Mouse (Mus musculus) gastrocnemius, adult 8-10 months (tissue): ENCODE measurements around the gene Tsn. TPM values are rescaled to one million over a fixed set of nuclear protein-coding genes. Genes with fewer than 3 reads are reported as not detected.

ENCODE experiments used
- DNase-seq, 2 experiments: peaks; one replicate each; pipeline ENCODE4 v3.0.0; 2022; ENCODE audit warnings: low spot score in 2 of 2
- total RNA-seq, 4 experiments: library from RNA; stranded (reverse); gene quantifications; 2 replicates each; pipeline ENCODE4 v1.2.4; 2022

The Tsn gene
- 10 to 100 TPM; 43.8 to 54.3 (median 53.0) TPM for total RNA-seq

DNA sequence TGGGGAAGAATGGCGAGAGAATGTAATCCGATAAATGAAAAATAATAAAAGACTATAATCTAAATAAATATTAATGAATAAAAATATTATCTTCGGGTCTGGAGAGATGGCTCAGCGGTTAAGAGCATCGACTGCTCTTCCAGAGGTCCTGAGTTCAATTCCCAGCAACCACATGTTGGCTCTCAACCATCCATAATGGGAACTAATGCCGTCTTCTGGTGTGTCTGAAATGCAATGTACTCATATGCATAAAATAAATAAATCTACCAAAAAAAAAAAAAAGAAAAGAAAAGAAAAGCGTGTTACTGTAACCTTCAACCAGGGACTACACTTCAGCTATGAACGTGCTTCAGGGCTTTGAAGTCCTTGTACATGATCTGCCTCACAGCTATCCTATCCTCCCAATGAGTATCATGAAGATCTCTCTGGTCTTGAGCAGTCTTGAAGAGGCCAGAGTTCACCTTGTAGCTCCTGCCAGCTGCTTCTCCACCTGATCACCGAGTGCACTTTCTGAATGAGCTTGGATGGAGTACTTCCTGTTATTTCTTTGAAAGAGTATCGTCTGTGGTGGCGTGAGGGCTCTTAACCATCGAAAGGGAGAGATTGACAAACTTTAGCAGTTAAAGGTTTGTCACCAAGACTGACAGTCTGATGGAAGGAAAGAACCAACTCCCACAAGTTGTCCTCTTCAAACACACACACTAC, at the start of gene Tsn:
Gene Tsn (minus strand): TSS at position 118 of the 705 bp plus-strand sequence.
- no peak for DNase-seq

DNA sequence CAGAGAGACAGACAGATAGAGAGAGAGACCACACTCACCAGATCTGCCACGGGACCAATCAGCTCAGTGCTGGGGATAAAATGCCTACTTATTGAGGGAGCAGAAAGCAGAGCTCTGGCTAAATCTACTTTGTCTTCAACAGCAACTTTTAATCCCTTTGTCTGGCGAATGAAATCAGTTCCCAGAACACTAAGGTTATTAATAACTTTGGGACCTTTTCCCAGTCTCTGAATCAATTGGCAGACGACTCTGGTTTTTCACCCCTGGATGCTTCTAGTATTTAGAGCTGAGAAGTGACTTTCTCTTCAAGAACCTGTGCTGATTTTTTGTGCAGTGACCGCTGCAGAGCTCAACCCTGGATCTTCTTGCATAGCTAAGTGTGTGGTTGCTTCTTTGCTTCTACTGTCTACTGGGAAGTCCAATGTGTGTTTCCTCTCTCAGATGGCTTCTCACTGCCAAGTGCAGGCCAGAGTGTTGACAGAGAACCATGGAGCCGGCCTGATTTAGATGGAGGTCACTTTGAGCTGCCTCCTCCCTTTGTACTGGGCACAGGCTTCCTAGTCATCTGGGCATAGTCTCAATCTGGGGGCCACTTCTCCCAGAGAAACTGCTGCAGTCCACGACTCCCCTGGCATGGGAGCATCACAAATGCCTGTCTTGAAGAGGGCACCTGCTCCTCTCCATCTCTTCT, 47.7 kb upstream of the Tsn start:
- DNase-seq: peak in 1 of 2 experiments; percentile 21

DNA sequence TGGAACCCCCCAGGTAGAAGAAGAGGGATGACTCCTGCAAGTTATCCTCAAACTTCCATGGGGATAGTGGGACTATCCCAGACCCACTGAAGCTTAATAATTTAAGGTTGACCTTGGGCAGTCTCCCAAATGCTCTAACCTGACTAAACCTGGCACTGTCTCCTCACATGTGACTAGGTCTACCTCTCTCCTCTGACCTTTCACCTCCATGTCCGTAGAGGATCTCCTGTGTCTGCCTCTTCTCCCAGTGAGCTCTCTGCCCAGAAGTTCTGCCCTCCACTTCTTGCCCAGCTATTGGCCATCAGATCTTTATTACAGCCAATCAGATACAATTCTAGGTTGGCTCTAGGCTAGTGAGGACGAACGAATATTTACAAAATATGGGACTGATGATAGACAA, 38.4 kb upstream of the Tsn start:
- DNase-seq: no peak

DNA sequence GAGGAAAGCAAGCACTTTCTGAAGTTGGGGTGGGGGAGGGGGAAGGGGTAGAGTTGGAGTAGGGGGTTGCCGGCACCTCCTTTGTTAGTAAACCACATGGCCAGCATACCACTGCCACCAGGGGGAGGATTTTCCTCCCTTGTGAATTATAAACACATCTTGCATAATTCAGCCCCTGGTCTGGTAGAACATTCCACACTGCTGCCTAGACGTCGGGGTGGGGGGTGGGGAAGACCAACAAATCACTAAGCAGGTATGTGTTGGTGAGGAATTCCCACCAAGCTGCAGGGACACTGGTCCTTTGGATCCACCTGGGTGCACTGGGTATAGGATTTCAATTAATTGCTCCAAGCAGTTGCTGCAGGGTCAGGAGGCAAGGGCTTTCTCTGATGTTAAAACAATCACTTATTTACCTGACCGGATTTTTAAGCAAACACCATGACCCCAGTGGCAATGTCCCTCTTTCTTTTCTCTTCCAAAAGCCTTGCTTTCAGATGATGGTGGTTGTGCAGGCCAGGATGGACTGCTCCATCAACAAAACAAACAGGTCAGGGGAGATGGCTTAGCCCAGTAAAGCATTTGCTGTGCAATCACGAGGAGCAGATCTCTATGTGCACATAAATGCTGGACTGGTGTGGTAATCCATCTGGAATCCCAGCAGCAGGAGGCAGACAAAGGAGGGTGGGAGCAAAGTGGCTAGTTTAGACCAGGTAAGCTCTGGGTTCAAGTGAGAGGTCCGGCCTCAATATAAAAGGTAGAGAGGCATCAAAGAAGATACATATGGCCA, 32.3 kb upstream of the Tsn start:
- DNase-seq: no peak

DNA sequence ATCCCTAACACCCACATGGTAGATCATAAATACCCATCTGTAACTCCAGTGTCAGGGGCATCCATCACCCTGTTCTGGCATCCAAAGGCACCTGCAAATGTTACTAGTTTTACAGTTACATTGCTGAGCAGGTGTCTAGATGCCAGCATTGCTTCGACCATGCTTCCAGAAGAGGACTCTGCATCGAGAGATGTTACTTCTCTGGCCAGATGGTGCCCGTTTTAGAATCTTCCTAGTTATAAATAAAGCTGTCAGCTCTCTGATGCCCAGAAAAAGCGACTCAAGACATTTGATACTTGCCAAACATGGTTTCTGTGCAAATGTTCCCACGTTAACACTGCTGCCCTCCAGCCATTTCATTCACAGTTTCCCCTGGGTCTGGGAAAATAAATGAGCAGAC, 26.4 kb upstream of the Tsn start:
- DNase-seq: peak in 1 of 2 experiments; percentile 17

DNA sequence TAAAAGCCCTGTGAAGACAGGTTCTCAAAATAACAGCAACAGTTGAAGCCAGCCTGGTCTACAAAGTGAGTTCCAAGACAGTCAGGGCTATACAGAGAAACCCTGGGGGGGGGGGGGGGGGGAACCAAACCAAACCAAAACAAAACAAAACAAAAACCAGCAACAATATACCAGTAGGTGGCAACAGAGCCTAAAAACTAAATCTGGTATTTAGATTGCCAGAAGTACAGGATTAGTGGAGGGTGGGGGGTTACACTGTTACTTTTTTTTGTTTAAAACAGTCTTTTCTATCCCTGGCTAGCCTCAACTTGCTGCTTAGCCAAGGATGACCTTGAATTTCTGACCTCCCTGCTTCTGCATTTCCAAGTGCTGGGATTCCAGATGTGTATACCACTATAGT, 24.3 kb upstream of the Tsn start:
- DNase-seq: no peak

DNA sequence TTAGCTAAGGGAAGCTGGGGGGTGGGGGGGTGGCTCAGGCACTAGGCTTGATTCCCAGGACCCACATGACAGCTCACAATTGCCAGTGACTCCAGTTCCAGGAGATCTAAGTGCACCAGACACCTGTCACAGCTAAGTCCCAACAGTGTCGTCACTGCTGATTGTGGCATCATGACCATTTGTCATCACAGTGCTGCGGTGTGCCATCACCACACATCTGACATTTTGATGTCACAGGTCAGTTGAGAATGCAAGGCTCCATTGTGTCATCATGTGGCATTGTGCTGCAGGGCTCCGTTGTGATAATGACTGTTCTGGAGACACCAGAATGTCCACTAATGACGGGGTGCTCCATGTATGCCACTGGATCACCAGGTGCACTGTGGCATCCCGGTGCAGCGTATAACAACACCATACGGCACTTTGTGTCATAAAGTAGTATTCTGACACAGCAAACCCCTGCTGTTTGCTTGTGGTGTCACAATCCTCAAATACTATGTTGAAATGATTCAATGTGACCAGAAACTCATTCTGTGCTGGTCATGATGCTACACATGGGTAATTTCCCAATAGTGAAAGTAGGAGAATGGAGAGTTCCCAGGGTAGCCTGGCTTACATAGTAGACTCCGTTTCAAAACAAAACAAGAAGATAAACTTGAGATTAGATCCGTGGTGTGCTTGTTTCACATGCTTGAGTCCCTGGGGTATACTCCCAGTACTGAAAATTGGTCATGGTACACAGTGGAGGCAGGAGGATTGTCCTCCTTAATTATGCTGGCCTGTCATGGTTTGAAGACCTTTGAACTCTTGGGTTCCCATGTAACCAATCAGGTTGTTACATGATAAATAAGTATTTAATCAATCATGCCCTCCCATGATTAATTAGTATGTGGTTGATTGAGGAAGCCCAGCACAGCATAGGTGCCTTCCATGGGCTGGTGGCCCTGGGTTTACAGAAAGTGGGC, 23.5 kb upstream of the Tsn start:
- no peak for DNase-seq

DNA sequence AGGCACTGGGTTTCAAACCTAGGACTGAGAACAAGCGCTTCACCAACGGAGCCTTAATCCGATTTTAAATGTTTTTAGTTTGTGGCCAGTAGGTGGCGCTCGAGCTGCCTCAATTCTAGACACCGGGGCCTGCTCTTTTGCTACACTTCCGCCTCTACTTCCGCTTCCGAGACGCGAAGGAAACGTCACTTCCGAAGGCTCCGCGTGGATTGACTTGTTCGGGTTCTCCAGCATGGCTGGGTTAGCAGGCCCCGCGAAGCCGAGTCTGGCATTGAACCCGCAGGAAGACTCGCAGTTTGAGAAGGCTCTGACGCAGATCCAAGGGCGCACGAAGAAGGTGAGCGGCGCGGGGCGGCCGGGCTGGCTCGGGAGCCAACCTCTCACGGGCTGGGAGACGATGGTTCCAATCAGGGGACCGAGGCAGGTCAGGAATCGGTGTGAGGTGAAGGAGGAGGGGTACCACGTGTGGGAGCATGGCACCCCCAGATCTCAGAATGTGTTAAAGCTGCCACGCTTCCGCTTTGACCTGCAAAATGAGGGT, 10.2 kb upstream of the Tsn start, which contains the start of gene Nifk:
Gene Nifk (plus strand): TSS at position 179 of the 541 bp plus-strand sequence.
- peak; percentile 81 to 88 for DNase-seq

DNA sequence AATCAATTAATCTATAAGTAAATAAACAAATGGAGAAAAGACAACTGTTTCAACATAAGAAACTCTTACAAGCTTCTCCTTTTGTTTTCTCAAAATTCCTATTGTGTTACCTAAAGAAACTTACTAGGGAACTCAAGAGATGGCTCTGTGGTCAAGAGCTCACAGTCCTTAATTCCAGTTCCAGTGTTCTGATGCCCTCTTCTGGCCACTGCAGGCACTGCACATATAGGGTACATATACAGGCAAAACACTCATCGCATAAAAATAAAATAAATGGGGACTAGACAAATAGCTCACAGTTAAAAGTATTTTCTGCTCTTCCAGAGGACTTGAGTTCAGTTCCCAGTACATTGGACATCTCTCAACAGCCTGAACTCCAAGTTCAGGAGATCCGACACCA, 9.2 kb upstream of the Tsn start:
- no peak for DNase-seq

DNA sequence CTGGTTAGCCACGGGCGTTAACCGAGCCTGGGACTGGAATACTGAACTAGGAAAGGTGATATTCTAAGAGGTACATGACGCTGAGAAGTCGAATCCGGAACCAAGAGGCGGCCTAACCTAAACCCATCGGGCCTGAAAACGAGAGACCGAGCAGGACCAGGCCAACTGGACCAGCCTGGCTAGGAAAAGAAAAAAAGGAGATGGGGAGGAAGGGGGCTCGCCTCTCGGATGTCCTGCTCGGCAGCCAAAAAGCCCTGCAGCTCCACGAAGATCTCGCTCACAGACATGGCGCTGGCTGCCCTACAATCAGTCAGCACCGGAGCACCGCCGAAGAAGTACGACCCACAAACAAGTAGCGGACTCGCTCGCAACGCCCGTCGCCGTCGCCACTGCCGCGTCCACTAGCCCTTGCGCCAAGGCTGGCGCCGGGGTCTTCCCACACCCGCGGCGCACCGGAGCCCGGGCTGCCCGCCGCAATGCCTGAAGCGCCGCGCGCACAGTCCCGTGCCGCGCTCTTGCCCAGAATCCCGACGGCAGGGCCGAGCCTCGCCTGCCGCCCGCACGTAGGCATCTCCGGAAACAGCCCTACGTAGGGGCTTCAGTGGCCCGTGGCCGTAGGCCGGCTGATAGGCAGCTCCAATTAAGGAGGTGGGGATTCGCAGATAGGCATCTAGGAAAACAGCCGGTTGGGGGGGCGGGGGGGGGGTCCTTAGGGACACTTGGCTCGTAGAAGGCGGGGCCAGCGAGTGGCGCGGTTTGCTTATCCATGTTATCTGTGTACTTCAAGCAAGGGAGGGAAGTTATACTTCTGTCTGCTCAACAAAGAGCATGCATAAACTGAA, 538 bp downstream of the Tsn start:
- DNase-seq: peak; percentile 76 to 84

DNA sequence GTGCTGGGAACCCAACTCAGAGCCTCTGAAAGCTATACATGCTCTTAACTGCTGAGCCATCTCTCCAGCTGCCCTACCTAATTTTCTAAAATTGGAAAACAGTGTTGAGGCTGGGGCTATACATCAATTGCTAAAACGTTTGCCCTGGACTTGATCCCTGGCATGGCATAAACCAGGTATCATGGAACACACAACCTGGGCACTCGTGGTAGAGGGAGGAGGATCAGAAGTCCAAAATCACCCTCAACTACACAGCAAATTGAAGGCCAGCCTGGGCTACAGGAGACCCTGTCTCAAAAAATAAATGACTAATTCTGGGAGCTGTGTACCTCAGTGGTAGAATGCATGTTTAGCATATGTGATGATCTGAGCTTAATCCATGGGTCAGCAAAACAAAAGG, 13.8 kb downstream of the Tsn start:
- DNase-seq: no peak

DNA sequence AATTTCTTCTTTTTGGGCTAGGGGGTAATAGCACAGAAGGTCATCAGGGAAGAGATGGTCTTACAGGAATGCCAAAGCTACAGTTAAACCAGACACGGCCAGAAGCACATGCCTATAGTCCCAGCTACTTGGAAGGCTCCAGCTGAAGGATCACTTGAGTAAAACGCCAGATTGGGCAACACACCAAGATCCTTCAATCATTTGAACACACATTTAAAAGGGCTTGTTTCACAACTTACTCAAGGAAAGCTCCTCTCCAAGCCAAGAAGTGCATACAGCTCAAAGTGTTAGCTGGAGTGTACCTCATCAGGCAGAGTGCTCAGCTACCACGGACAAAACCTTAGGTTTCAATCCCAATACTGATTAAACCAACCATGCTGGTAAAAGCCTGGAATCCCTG, 14.9 kb downstream of the Tsn start:
- DNase-seq: no peak

DNA sequence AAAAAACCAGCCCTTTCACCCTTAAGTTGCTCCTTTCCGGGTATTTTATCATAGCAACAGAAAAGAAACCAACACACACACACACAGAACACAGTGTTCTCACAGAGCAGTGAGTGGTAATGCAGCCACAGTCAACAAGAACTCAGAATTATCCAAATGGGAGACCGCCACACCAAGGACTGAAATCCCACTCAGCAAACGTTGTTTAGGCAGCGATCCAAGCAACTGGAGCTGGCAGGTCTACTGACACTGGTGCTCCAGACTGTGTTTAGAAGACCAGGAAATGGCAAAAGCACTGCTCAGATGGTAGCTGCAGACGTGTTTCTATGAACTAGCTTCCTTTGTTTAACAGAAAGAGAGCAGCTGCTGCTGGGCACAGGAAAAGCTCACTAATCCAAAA, 16.7 kb downstream of the Tsn start:
- DNase-seq: no peak

DNA sequence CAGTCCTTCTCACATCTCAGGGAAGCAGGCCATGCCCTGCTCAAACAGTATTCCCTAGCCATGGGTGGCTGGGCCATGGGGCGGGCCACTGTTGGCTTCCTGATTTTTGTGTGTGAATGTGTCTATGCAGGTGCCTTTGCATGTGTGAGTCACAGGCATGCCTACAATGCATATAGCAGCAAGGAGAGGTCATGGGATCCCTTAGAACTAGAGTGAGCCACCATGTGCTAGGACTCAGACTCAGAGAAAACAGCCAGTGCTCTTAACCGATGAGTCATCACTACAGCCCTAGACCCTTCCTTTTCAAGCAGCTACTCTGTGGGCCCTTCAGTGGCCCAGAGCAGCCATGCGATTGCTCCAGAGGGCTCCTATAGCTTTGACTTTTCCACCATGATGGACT, 17.3 kb downstream of the Tsn start:
- no peak for DNase-seq

DNA sequence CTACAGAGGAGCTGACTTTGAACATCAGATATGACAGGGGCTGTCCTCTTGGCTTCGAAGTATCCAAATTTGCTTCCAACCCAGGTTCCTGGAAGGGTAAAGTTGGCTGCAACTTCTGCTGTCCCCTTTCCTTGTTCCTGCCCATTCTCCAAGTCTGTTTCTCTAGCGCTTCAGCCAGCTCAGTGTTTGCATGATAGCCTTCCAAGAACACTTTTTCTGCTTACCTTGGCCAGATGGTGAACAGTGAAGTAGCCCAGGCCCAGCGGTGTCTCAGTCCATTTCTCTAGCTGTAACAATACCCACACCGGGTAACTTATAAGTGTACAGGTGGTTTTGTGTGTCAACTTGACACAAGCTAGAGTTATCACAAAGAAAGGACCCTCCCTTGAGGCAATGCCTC, 19.2 kb downstream of the Tsn start:
- no peak for DNase-seq

DNA sequence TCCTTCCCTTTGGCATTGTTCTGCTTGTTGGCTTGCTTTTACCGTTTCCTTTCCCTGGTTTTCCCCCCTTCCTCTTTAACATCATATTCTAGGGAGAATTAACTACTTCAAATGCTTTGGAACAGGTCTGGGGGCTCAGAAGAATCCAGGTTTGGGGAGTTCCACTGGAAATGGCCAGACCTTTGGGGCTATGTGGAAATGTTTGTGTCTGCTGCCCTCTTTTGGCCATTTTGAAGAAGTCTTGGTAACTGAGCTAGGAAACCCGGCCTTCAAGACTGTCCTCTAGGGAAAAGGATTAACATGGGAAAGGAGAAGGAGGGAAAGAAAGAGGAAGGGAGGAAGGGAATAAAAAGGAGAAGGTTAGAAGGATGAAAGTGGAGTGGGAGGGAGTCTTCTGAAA, 36.4 kb downstream of the Tsn start:
- no peak for DNase-seq

DNA sequence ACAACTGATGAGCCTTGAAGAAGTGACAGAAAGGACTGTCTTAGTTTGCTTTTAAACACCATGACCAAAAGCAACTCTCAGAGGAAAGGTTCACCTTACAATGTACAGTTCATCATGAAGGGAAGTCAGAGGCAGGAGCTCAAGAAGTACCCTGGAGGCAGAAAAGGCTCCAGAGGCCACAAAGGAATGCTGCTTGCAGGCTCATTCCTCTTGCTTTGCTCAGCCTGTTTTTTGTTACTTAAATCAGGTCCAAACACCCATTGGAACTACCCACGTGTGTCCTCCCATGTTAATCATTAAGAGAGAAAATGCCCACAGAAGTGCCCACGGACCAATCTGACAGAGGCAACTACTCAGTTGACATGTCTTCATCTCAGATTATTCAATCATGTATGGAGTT, 59.6 kb downstream of the Tsn start:
- no peak for DNase-seq
